Mouse (Mus musculus) liver, postnatal 0 days (tissue): ENCODE measurements around the gene Tmem164. TPM values are rescaled to one million over a fixed set of nuclear protein-coding genes. Genes with fewer than 3 reads are reported as not detected.

Experiments
- ATAC-seq: fragments of 200-750 bp; cut with Nextera tagmentation; 2 replicates; pipeline ENCODE4 v1.8.0; 2017; ENCODE audit warnings: mild to moderate bottlenecking, moderate library complexity
- DNase-seq: peaks from one replicate; pipeline ENCODE4 v3.0.0-alpha.2; 2016
- H3K27ac ChIP-seq: fragments of 300-500 bp; sonication (generic); 2 replicates; pipeline ENCODE4 v1.5.1; 2014; ENCODE audit warnings: antibody characterized with exemption, moderate library complexity, mild to moderate bottlenecking, low read depth
- H3K27me3 ChIP-seq: fragments of 300-500 bp; sonication (generic); 2 replicates; pipeline ENCODE4 v1.6.1; 2014; ENCODE audit warnings: low read length, control low read depth, mixed read lengths; ENCODE audit not compliant: insufficient read depth
- H3K36me3 ChIP-seq: fragments of 300-500 bp; sonication (generic); replicated peaks from 2 replicates; pipeline ENCODE4 v1.6.1; 2014; ENCODE audit warnings: mild to moderate bottlenecking, control low read depth, low read length, moderate library complexity, mixed read lengths; ENCODE audit not compliant: insufficient read depth
- H3K4me1 ChIP-seq: fragments of 300-500 bp; sonication (generic); 2 replicates; pipeline ENCODE4 v1.6.1; 2014; ENCODE audit warnings: antibody characterized with exemption, mild to moderate bottlenecking, control low read depth; ENCODE audit not compliant: insufficient read depth
- H3K4me2 ChIP-seq: fragments of 300-500 bp; sonication (generic); 2 replicates; pipeline ENCODE4 v1.6.1; 2014; ENCODE audit warnings: low read depth, mild to moderate bottlenecking, low read length, moderate library complexity, mixed read lengths
- H3K4me3 ChIP-seq: fragments of 300-500 bp; sonication (generic); 2 replicates; pipeline ENCODE4 v1.5.1; 2014; ENCODE audit warnings: low read depth, low read length
- H3K9ac ChIP-seq: fragments of 300-500 bp; sonication (generic); replicated peaks from 2 replicates; pipeline ENCODE4 v1.6.1; 2014; ENCODE audit warnings: mild to moderate bottlenecking, moderate library complexity
- H3K9me3 ChIP-seq: fragments of 300-500 bp; sonication (generic); 2 replicates; pipeline ENCODE4 v1.6.1; 2016; ENCODE audit warnings: mild to moderate bottlenecking, control low read depth, low read length, mixed read lengths
- CTCF ChIP-seq: sonication (generic); IDR thresholded peaks from 2 replicates; pipeline ENCODE4 v1.5.1; 2016; ENCODE audit warnings: antibody characterized with exemption, low read depth
- EP300 ChIP-seq: IDR thresholded peaks from 2 replicates; pipeline ENCODE4 v1.6.1; 2016; ENCODE audit warnings: antibody characterized with exemption, low read depth, mild to moderate bottlenecking
- WGBS: fragments of 180-500 bp; shearing (Covaris S2); extraction: QIAGEN DNeasy Blood & Tissue Kit; methylation state at CpG from one replicate; pipeline ENCODE4 v1.1.7; 2014; ENCODE audit not compliant: insufficient replicate concordance; 5-methylcytosine and 5-hydroxymethylcytosine counted together
- polyA plus RNA-seq: library from polyadenylated mRNA; unstranded; fragments of >200 nt; fragmentation: Nextera tagmentation; extraction: Ambion mirVana; gene quantifications from 2 replicates; pipeline ENCODE4 v1.2.1, GENCODE M21; 2015

Gene Tmem164
- polyA plus RNA-seq, 1 experiment from 2014 or later: 8.7 TPM

DNA sequence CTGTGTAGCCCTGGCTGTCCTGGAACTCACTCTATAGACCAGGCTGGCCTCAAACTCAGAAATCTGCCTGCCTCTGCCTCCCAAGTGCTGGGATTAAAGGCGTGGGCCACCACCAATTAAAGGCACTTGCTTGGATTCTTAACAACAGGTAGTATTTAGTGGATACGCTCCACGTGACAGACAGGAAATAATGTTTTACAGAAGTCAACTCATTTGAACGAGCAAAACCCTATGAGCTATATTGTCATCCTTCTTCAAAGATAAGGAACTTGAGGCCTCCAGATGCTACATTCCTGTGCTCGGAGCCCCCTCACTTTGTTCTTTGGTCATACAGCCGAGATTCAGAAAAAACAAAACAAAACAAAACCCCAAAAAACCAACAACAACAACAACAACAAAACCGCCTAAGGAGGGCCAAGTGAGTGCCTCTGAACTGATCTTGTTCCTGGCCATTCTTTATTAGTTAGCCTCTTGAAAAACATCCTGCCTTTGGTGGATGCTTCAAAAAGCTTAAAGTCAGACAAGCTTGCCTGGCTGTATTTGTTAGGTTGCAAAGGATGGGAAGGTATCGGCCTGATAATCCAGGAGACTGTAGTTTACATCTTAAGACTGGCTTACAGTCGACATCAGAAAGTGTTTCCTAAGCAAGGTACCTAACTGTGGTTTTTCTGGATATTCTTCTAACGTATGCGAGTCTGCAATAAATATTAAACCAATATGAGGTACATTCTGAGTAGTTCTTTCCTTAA is 1.5 kb upstream of the Tmem164 start:
- Histone ChIP-seq H3K4me3 (peak overlapping the region; percentile 73; the same call in 1 of the 2 replicates), H3K9ac (peak overlapping the region; percentile 30; the same call in 1 of the 2 replicates), H3K9me3 (no peaks in the 10 kb centered on the region), H3K4me1 (peaks cover 10% of the 10 kb centered on the region), H3K4me2 (peak overlapping the region; percentile 83), H3K27ac (peak overlapping the region; percentile 90), H3K36me3 (no peaks in the 10 kb centered on the region), H3K27me3 (no peaks in the 10 kb centered on the region)
- 31% methylated on average over 11 of the region's 11 CpGs for WGBS
- no peak for TF ChIP-seq EP300
- TF ChIP-seq CTCF: no peak
- DNase-seq (no peak), ATAC-seq (no peak)

DNA sequence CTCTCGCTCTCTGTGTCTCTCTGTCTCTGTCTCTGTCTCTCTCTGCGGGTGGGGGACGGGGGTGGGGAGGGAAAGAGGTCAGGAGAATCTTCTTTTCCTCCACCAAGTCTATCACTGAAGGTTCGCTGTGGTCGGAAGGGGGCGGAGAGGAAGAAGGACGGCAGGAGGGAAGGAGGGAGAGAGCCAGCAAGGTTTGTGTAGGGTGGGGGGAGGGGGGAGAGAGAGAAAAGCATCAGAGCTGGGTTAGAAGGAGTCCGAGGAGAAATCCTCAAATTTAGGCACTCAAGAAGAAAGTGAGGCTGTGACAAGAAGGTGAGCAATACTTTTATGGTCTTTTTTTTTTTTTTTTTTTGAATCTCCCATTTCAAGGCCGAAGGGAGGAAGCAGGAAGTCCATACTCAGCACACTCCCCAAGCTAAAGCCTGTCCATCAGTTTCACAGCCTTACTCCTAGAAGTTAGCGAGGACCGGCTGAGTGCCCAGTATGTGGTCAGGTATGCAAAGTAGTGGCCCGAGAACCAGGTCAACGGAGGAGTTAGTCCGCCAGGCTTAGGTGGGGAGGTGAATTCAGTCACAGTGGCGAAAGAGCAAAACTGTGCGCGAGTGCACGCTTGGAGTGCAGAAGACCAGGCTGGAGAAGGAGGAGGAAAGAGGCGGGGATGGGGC is 683 bp upstream of the Tmem164 start:
- Histone ChIP-seq H3K4me3 (peak overlapping the region; percentile 73), H3K36me3 (no peaks in the 10 kb centered on the region), H3K4me1 (peaks cover 10% of the 10 kb centered on the region), H3K9me3 (no peaks in the 10 kb centered on the region), H3K27ac (peak overlapping the region; percentile 90), H3K27me3 (no peaks in the 10 kb centered on the region), H3K4me2 (peak overlapping the region; percentile 83), H3K9ac (peak overlapping the region; percentile 30; the same call in 1 of the 2 replicates)
- TF ChIP-seq EP300 (no peak), CTCF (no peak)
- peak; percentile 20 for ATAC-seq
- 15% methylated on average over 18 of the region's 19 CpGs for WGBS
- peak; percentile 20 for DNase-seq

DNA sequence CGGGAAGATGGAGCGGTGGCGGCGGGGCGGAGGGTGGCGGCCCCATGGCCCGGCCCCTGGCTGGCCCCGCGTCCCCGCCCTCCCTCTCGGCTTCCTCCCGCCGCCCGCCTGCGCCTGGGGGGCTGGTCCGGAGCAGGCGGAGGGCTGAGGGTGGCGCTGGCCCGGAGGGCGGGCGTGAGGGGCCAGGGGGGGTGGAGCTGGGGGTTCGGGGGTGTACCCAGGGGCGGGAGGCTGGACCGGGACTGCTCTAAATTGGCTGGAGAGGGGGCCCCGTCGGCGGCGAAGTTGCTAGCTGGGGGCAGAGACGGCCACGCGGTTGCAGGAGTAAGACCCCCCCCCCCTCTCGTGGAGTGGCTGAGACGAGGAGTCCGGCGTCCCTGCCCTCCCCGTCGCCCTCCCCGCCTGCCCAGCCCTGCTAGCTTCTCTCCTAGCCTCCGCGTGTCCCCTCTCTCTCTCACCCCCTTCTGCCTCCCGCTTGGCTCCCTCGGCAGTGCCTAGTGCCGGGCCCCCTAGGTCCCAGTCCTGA is 473 bp downstream of the Tmem164 start:
- 26% methylated on average over 3 of the region's 43 CpGs for WGBS
- Histone ChIP-seq H3K27ac (peak overlapping the region; percentile 90), H3K9ac (peak overlapping the region; percentile 71), H3K4me3 (peak overlapping the region; percentile 73), H3K4me2 (peak overlapping the region; percentile 83), H3K27me3 (no peaks in the 10 kb centered on the region), H3K36me3 (no peaks in the 10 kb centered on the region), H3K4me1 (peaks cover 10% of the 10 kb centered on the region), H3K9me3 (no peaks in the 10 kb centered on the region)
- ATAC-seq (peak; percentile 74), DNase-seq (peak; percentile 76)
- no peak for TF ChIP-seq CTCF
- no peak for TF ChIP-seq EP300

DNA sequence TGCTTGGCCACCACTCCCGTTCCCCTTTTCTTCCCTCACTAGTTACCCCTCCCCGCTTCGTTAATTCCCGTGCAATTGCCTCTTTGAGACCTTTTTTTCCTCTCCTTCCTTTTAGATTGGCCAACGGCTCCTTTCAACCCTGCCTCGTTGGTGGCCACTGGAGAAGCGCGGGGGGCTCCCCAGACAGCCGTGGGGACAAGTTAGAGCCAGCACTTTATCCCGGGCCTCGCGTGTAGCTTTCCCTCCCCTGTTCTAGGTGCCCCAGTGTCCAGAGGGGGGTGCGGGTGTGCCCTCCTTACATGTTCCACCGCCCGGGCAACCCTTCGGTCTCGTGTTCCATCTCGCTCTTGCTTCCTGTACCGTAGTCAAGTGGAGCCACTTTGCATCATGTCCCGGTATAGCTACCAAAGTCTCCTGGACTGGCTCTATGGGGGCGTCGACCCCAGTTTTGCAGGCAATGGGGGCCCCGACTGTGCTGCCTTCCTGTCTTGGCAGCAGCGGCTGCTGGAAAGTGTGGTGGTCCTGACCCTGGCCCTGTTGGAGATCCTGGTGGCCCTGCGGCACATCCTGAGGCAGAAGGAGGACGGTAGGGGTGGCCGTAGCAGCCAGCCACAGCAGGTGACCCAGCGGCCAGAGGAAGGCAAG is 1.1 kb downstream of the Tmem164 start:
- peak overlapping the region; percentile 71 for H3K9ac ChIP-seq
- DNase-seq (peak; percentile 31), ATAC-seq (no peak)
- peaks cover 10% of the 10 kb centered on the region for H3K4me1 ChIP-seq
- H3K36me3 ChIP-seq: no peaks in the 10 kb centered on the region
- no peaks in the 10 kb centered on the region for H3K27me3 ChIP-seq
- peak overlapping the region; percentile 90 for H3K27ac ChIP-seq
- peak overlapping the region; percentile 73 for H3K4me3 ChIP-seq
- TF ChIP-seq CTCF (no peak), EP300 (no peak)
- 19% methylated on average over 27 of the region's 28 CpGs for WGBS
- H3K4me2 ChIP-seq: peak overlapping the region; percentile 83
- H3K9me3 ChIP-seq: no peaks in the 10 kb centered on the region

DNA sequence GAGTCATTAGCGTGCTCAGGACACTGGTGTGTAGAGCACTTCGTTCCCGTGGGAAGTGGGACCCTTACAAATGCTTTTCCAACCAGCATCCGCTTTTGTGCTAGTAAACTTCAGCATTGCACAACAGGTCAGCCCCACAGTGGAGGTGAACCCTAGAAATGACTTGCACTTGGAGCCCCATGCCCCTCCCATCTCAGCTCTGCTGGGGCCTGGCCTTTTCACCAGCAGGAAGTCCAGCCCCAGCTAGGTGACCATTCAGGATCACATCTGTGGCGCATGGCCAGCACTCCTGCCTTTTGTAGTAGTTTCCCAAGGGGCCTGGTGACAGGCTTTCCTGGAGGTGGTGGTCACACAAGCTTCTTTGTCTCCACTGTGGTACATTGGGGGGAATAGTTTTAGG is 1.8 kb downstream of the Tmem164 start:
- Histone ChIP-seq H3K9me3 (no peaks in the 10 kb centered on the region), H3K4me1 (peaks cover 10% of the 10 kb centered on the region), H3K4me3 (peak overlapping the region; percentile 73), H3K27me3 (no peaks in the 10 kb centered on the region), H3K4me2 (peak overlapping the region; percentile 83), H3K9ac (peak overlapping the region; percentile 71; the same call in 1 of the 2 replicates), H3K36me3 (no peaks in the 10 kb centered on the region), H3K27ac (peak overlapping the region; percentile 90)
- 26% methylated on average over 5 of the region's 5 CpGs for WGBS
- ATAC-seq: no peak
- peak; percentile 31 for DNase-seq
- no peak for TF ChIP-seq CTCF
- no peak for TF ChIP-seq EP300

DNA sequence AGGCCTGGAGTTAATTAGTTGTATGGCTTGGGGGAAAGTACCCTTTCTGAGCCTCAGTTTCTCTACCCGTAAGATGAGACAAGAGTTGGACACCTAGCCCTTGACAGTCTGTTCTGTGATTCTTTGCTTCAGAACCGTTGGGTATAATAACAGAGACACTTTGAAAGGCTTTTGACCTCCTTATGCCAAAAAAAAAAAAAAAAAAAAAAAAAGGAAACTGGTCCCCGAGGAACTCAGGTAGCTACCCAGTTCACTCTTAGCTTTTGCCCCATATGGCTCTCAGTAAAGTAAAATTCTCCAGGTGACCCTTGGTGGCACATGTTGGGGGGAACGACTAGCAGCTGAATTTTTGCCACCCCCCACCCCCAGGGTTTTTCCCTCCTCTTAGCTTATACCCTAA is 3.5 kb downstream of the Tmem164 start:
- H3K9ac ChIP-seq: no peak overlapping the region
- no peak overlapping the region for H3K4me3 ChIP-seq
- H3K27ac ChIP-seq: no peak overlapping the region
- WGBS: 47% methylated on average over 4 of the region's 4 CpGs
- no peak for TF ChIP-seq CTCF
- no peak for TF ChIP-seq EP300
- H3K4me2 ChIP-seq: peak overlapping the region; percentile 83; the same call in 1 of the 2 replicates
- peaks cover 10% of the 10 kb centered on the region for H3K4me1 ChIP-seq
- H3K9me3 ChIP-seq: no peaks in the 10 kb centered on the region
- ATAC-seq: no peak
- no peak for DNase-seq
- H3K27me3 ChIP-seq: no peaks in the 10 kb centered on the region
- no peaks in the 10 kb centered on the region for H3K36me3 ChIP-seq
